Mouse (Mus musculus) hindbrain, embryonic 14.5 days (tissue): ENCODE results near the gene Map3k20. TPM values are rescaled to one million over a fixed set of nuclear protein-coding genes. Genes with fewer than 3 reads are reported as not detected.

ENCODE experiments used
- ATAC-seq: fragments of 200-750 bp; cut with Nextera tagmentation; 2 replicates; pipeline ENCODE4 v1.8.0; 2017; ENCODE audit warnings: moderate number of reproducible peaks, mild to moderate bottlenecking, moderate TSS enrichment, moderate library complexity; ENCODE audit not compliant: low FRiP score
- DNase-seq: peaks from one replicate; pipeline ENCODE4 v3.0.0-alpha.2; 2015; ENCODE audit warnings: low spot score
- H3K27ac ChIP-seq: fragments of 300-500 bp; sonication (generic); 2 replicates; pipeline ENCODE4 v1.5.1; 2014; ENCODE audit warnings: mild to moderate bottlenecking, moderate library complexity
- H3K27me3 ChIP-seq: fragments of 300-500 bp; sonication (generic); 2 replicates; pipeline ENCODE4 v1.6.1; 2014; ENCODE audit warnings: mild to moderate bottlenecking, low read length, mixed read lengths; ENCODE audit not compliant: control insufficient read depth, insufficient read depth
- H3K36me3 ChIP-seq: fragments of 300-500 bp; sonication (generic); replicated peaks from 2 replicates; pipeline ENCODE4 v1.6.1; 2014; ENCODE audit not compliant: control insufficient read depth, insufficient read depth
- H3K4me1 ChIP-seq: fragments of 300-500 bp; sonication (generic); replicated peaks from 2 replicates; pipeline ENCODE4 v1.6.1; 2014; ENCODE audit warnings: antibody characterized with exemption, low read length, mixed read lengths; ENCODE audit not compliant: control insufficient read depth, insufficient read depth
- H3K4me2 ChIP-seq: fragments of 300-500 bp; sonication (generic); replicated peaks from 2 replicates; pipeline ENCODE4 v1.6.1; 2014; ENCODE audit warnings: mild to moderate bottlenecking, moderate library complexity
- H3K4me3 ChIP-seq: fragments of 300-500 bp; sonication (generic); replicated peaks from 2 replicates; pipeline ENCODE4 v1.5.1; 2014; ENCODE audit warnings: mild to moderate bottlenecking, low read length
- H3K9ac ChIP-seq: fragments of 300-500 bp; sonication (generic); 2 replicates; pipeline ENCODE4 v1.6.1; 2014
- H3K9me3 ChIP-seq: fragments of 300-500 bp; sonication (generic); 2 replicates; pipeline ENCODE4 v1.6.1; 2016; ENCODE audit warnings: low read length; ENCODE audit not compliant: control insufficient read depth
- WGBS: fragments of 180-500 bp; shearing (Covaris S2); extraction: QIAGEN DNeasy Blood & Tissue Kit; methylation state at CpG from one replicate; pipeline ENCODE4 v1.1.7; 2014; 5-methylcytosine and 5-hydroxymethylcytosine counted together
- polyA plus RNA-seq: library from polyadenylated mRNA; unstranded; fragments of >200 nt; fragmentation: Nextera tagmentation; extraction: Ambion mirVana; gene quantifications from 2 replicates; pipeline ENCODE4 v1.2.1, GENCODE M21; 2014

The Map3k20 gene
- polyA plus RNA-seq, 1 experiment from 2014 or later = 5.1 TPM

GRCm38 (mm10) chr2:72356471-72356870 lies 71.0 kb downstream of the Map3k20 start:
- 88% methylated on average over 10 of the region's 10 CpGs for WGBS
- DNase-seq (no peak), ATAC-seq (no peak)
- Histone ChIP-seq H3K27me3 (no peaks in the 10 kb centered on the region), H3K4me3 (no peak overlapping the region), H3K9me3 (no peaks in the 10 kb centered on the region), H3K4me2 (no peak overlapping the region), H3K9ac (no peak overlapping the region), H3K4me1 (no peaks in the 10 kb centered on the region), H3K27ac (no peak overlapping the region), H3K36me3 (no peaks in the 10 kb centered on the region)

GRCm38 (mm10) chr2:72361572-72361971 lies 76.1 kb downstream of the Map3k20 start:
- Histone ChIP-seq H3K9ac (no peak overlapping the region), H3K9me3 (no peaks in the 10 kb centered on the region), H3K4me2 (no peak overlapping the region), H3K4me1 (no peaks in the 10 kb centered on the region), H3K4me3 (no peak overlapping the region), H3K27ac (no peak overlapping the region), H3K36me3 (no peaks in the 10 kb centered on the region), H3K27me3 (no peaks in the 10 kb centered on the region)
- DNase-seq (no peak), ATAC-seq (no peak)
- WGBS = 66% methylated on average over 3 of the region's 3 CpGs

GRCm38 (mm10) chr2:72363449-72363848 lies 78.0 kb downstream of the Map3k20 start:
- H3K27ac ChIP-seq = no peak overlapping the region
- WGBS = 100% methylated on average over 1 of the region's 1 CpGs
- no peak overlapping the region for H3K9ac ChIP-seq
- DNase-seq = no peak
- no peaks in the 10 kb centered on the region for H3K27me3 ChIP-seq
- H3K4me1 ChIP-seq = no peaks in the 10 kb centered on the region
- H3K36me3 ChIP-seq = no peaks in the 10 kb centered on the region
- H3K4me2 ChIP-seq = no peak overlapping the region
- H3K9me3 ChIP-seq = no peaks in the 10 kb centered on the region
- no peak for ATAC-seq
- H3K4me3 ChIP-seq = no peak overlapping the region

GRCm38 (mm10) chr2:72365930-72366329 lies 80.5 kb downstream of the Map3k20 start:
- Histone ChIP-seq H3K27me3 (no peaks in the 10 kb centered on the region), H3K36me3 (no peaks in the 10 kb centered on the region), H3K9me3 (no peaks in the 10 kb centered on the region), H3K9ac (no peak overlapping the region), H3K27ac (no peak overlapping the region), H3K4me2 (no peak overlapping the region), H3K4me3 (no peak overlapping the region), H3K4me1 (no peaks in the 10 kb centered on the region)
- 69% methylated on average over 7 of the region's 7 CpGs for WGBS
- DNase-seq (no peak), ATAC-seq (no peak)

- H3K27me3 ChIP-seq = no peaks in the 10 kb centered on the region
- H3K4me2 ChIP-seq = no peak overlapping the region
- H3K36me3 ChIP-seq = no peaks in the 10 kb centered on the region
- WGBS = 77% methylated on average over 5 of the region's 5 CpGs
- no peak overlapping the region for H3K4me3 ChIP-seq
- DNase-seq (no peak), ATAC-seq (no peak)
- no peaks in the 10 kb centered on the region for H3K4me1 ChIP-seq
- no peaks in the 10 kb centered on the region for H3K9me3 ChIP-seq
- no peak overlapping the region for H3K9ac ChIP-seq
- H3K27ac ChIP-seq = no peak overlapping the region
These were observed 81.1 kb downstream of the Map3k20 start for GRCm38 (mm10) chr2:72366503-72366902.

- Histone ChIP-seq H3K27ac (no peak overlapping the region), H3K9me3 (no peaks in the 10 kb centered on the region), H3K4me1 (no peaks in the 10 kb centered on the region), H3K9ac (no peak overlapping the region), H3K27me3 (no peaks in the 10 kb centered on the region), H3K4me2 (no peak overlapping the region), H3K4me3 (no peak overlapping the region), H3K36me3 (no peaks in the 10 kb centered on the region)
- 95% methylated on average over 5 of the region's 5 CpGs for WGBS
- no peak for DNase-seq
- ATAC-seq = no peak
These were observed 82.4 kb downstream of the Map3k20 start for GRCm38 (mm10) chr2:72367850-72368249.

- DNase-seq = no peak
- Histone ChIP-seq H3K4me2 (no peak overlapping the region), H3K9me3 (no peaks in the 10 kb centered on the region), H3K36me3 (no peaks in the 10 kb centered on the region), H3K9ac (no peak overlapping the region), H3K27ac (no peak overlapping the region), H3K27me3 (no peaks in the 10 kb centered on the region), H3K4me3 (no peak overlapping the region), H3K4me1 (no peaks in the 10 kb centered on the region)
- ATAC-seq = no peak
- WGBS = 90% methylated on average over 6 of the region's 6 CpGs
These were observed 83.7 kb downstream of the Map3k20 start for GRCm38 (mm10) chr2:72369140-72369600.

GRCm38 (mm10) chr2:72372136-72372535 lies 86.7 kb downstream of the Map3k20 start:
- no peaks in the 10 kb centered on the region for H3K36me3 ChIP-seq
- ATAC-seq = no peak
- whole genome bisulfite sequencing = 87% methylated on average over 13 of the region's 13 CpGs

GRCm38 (mm10) chr2:72374076-72374475 lies 88.6 kb downstream of the Map3k20 start:
- WGBS = 88% methylated on average over 3 of the region's 3 CpGs

More at GRCm38 (mm10) chr2:72372136-72372535, 86.7 kb downstream of the Map3k20 start:
- Histone ChIP-seq H3K4me3 (no peak overlapping the region), H3K27me3 (no peaks in the 10 kb centered on the region), H3K9me3 (no peaks in the 10 kb centered on the region), H3K27ac (no peak overlapping the region), H3K4me2 (no peak overlapping the region), H3K9ac (no peak overlapping the region), H3K4me1 (no peaks in the 10 kb centered on the region)
- no peak for DNase-seq

GRCm38 (mm10) chr2:72375877-72376276 lies 90.4 kb downstream of the Map3k20 start:
- 87% methylated on average over 3 of the region's 3 CpGs for WGBS
- H3K4me1 ChIP-seq = no peaks in the 10 kb centered on the region
- H3K27ac ChIP-seq = no peak overlapping the region
- DNase-seq (no peak), ATAC-seq (no peak)
- H3K9me3 ChIP-seq = no peaks in the 10 kb centered on the region
- no peak overlapping the region for H3K4me3 ChIP-seq
- H3K36me3 ChIP-seq = no peaks in the 10 kb centered on the region
- no peak overlapping the region for H3K4me2 ChIP-seq
- no peaks in the 10 kb centered on the region for H3K27me3 ChIP-seq
- no peak overlapping the region for H3K9ac ChIP-seq

More at GRCm38 (mm10) chr2:72374076-72374475, 88.6 kb downstream of the Map3k20 start:
- no peak for DNase-seq
- ATAC-seq = no peak
- H3K27me3 ChIP-seq = no peaks in the 10 kb centered on the region
- no peak overlapping the region for H3K4me2 ChIP-seq
- no peak overlapping the region for H3K4me3 ChIP-seq
- H3K9me3 ChIP-seq = no peaks in the 10 kb centered on the region
- H3K4me1 ChIP-seq = no peaks in the 10 kb centered on the region
- H3K27ac ChIP-seq = no peak overlapping the region
- H3K36me3 ChIP-seq = no peaks in the 10 kb centered on the region
- H3K9ac ChIP-seq = no peak overlapping the region
